In the genomic region with DNA sequence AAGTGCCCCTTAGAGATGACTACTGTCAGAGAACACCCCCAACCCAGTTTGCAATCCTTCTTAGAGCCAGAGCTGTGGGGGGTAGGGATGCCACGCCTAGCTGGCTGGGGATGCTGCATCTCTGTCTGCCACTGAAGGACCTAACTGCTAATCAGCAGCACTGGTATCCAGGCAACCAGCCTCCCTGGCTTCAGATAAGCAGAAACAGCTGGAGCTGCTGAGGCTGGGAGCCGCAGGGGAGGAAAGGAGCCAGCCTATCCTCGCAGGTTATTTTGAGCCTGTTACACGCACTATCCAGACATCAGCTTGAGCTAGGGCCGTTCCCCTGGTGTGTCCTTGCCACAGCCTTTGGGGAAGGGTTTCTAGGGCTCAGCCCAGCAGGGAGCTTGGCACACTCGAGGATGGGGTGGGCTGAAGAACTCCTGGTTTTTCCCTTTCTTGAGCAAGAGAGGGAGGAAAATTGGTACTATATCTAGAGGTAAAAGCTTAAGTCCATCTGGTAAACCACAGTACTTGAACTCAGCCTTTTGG, we compare ENCODE assay signal across 8 mouse cellular contexts.
A peak's percentile ranks its signal among the peaks of the same experiment; 100 is the strongest.
DNase-seq lines count a peak whose midpoint lies in the region; ATAC-seq and TF ChIP-seq lines count a peak whose summit lies in the region.

No protein-coding gene starts in this region.

- no peaks in the 10 kb centered on the region for H3K9me3 ChIP-seq in ES-E14 (ENCODE audit: control insufficient read depth, insufficient read depth, low read depth, low read length)
- no peaks in the 10 kb centered on the region for H3K9me3 ChIP-seq in heart, embryonic 13.5 days
- no peaks in the 10 kb centered on the region for H3K9me3 ChIP-seq in neural tube, embryonic 11.5 days (ENCODE audit: control insufficient read depth, low read length)

- no peak overlapping the region for H3K4me3 ChIP-seq in ES-E14 (ENCODE audit: insufficient read depth in 1 of 2, low read depth in 1 of 2, low read length in 2 of 2, poor library complexity in 1 of 2, severe bottlenecking in 1 of 2)
- H3K4me3 ChIP-seq in heart, embryonic 13.5 days, result no peak overlapping the region
- no peak overlapping the region for H3K4me3 ChIP-seq in neural tube, embryonic 11.5 days (ENCODE audit: low read depth, low read length)

- H3K36me3 ChIP-seq in ES-E14 (ENCODE audit: control insufficient read depth, insufficient read depth, low read length, poor library complexity, severe bottlenecking), result no peaks in the 10 kb centered on the region
- no peaks in the 10 kb centered on the region for H3K36me3 ChIP-seq in heart, embryonic 13.5 days
- H3K36me3 ChIP-seq in neural tube, embryonic 11.5 days (ENCODE audit: control insufficient read depth, insufficient read depth, low read length), result no peaks in the 10 kb centered on the region

- H3K27me3 ChIP-seq in heart, embryonic 13.5 days (replicated peaks), result no peaks in the 10 kb centered on the region
- no peaks in the 10 kb centered on the region for H3K27me3 ChIP-seq in neural tube, embryonic 11.5 days (ENCODE audit: control insufficient read depth, insufficient read depth, low read length)

- peak overlapping the region; percentile 24 for H3K4me2 ChIP-seq in heart, embryonic 13.5 days
- no peak overlapping the region for H3K4me2 ChIP-seq in neural tube, embryonic 11.5 days (ENCODE audit: low read depth)

- DNase-seq in cerebellum, adult 11-12 months, result peak; percentile 69
- DNase-seq in cerebellum, adult 9-10 months, result no peak
- DNase-seq in ES-E14 (ENCODE audit: low read depth, low spot score), result no peak
- DNase-seq in left cerebral cortex, postnatal 36 days (ENCODE audit: low spot score in 2 of 2), result peak; percentile 70 to 73
- peak; percentile 77 for DNase-seq in neural tube, embryonic 11.5 days (ENCODE audit: low spot score)

- whole genome bisulfite sequencing in heart, embryonic 13.5 days, result under 1% methylated on average over 6 of the region's 6 CpGs
- WGBS in neural tube, embryonic 11.5 days, result 5% methylated on average over 6 of the region's 6 CpGs

- H3K9ac ChIP-seq in ES-E14 (ENCODE audit: insufficient read depth, low read depth, low read length, poor library complexity, severe bottlenecking), result no peak overlapping the region
- H3K9ac ChIP-seq in heart, embryonic 13.5 days, result peak overlapping the region; percentile 64
- H3K9ac ChIP-seq in neural tube, embryonic 11.5 days (ENCODE audit: low read length), result 0 out of 2 replicates have a peak overlapping the region, but pooled peaks have one; percentile 19

- ATAC-seq in erythroid progenitor cell, adult 5-6 weeks (replicated peaks; ENCODE audit: low FRiP score, poor library complexity, severe bottlenecking), result peak; percentile 97
- peak; percentile 12; the same call in 1 of the 2 replicates for ATAC-seq in heart, embryonic 13.5 days (ENCODE audit: extremely low read depth, insufficient number of reproducible peaks, low FRiP score, low TSS enrichment)
- peak; percentile 75 for ATAC-seq in neural tube, embryonic 11.5 days (ENCODE audit: insufficient read depth, low FRiP score, low TSS enrichment)
- ATAC-seq in activated CD4-positive, CD25-positive, alpha-beta regulatory T cell, adult 4 months, result no peak

- peak overlapping the region; percentile 77 for H3K27ac ChIP-seq in ES-E14 (ENCODE audit: insufficient read depth, low read depth, low read length, poor library complexity, severe bottlenecking)
- peak overlapping the region; percentile 97 for H3K27ac ChIP-seq in heart, embryonic 13.5 days (replicated peaks)
- H3K27ac ChIP-seq in neural tube, embryonic 11.5 days (ENCODE audit: low read depth, low read length), result peak overlapping the region; percentile 80

- in situ Hi-C loops in ES-E14 (cut with MboI; ENCODE audit: low sequenced_read_pairs in 2 of 2, unreplicated experiment in 2 of 2), result no loop called here

- intact Hi-C loops in left cerebral cortex, postnatal 36 days (cut with DNase I), result no loop called here

- peaks cover 6 to 34% of the 10 kb centered on the region in 2 experiments; a peak in 3 of 4 replicates for H3K4me1 ChIP-seq in ES-E14 (ENCODE audit: control insufficient read depth in 2 of 2, insufficient read depth in 2 of 2, low read length in 2 of 2, poor library complexity in 1 of 2)
- peaks cover 67% of the 10 kb centered on the region for H3K4me1 ChIP-seq in heart, embryonic 13.5 days
- peaks cover 33% of the 10 kb centered on the region for H3K4me1 ChIP-seq in neural tube, embryonic 11.5 days (ENCODE audit: control insufficient read depth, insufficient read depth, low read length)

TF ChIP-seq in ES-E14, 5 proteins besides CTCF, POLR2A, EP300 and RAD21:
- TF ChIP-seq MAFK (IDR thresholded peaks at IDR 0.05; ENCODE audit: insufficient read depth, low read depth, low read length), result no peak
- no peak for TF ChIP-seq ZC3H11A (IDR thresholded peaks at IDR 0.05; ENCODE audit: borderline replicate concordance, low read depth, low read length)
- no peak for TF ChIP-seq HCFC1 (IDR thresholded peaks at IDR 0.05; ENCODE audit: borderline replicate concordance, insufficient read depth, low read length)
- no peak for TF ChIP-seq ZNF384 (IDR thresholded peaks at IDR 0.05; ENCODE audit: low read depth, low read length)
- no peak for TF ChIP-seq CHD2 (IDR thresholded peaks at IDR 0.05; ENCODE audit: low read depth, low read length)

Comparison
In these comparisons a context has a peak if more than half of its experiments do, and no peak if none do; other contexts are left out.
1. DNase-seq: peak in cerebellum, adult 11-12 months (single experiment), left cerebral cortex, postnatal 36 days (2 of 2) and neural tube, embryonic 11.5 days (single experiment); none in cerebellum, adult 9-10 months (single experiment) and ES-E14 (single experiment).
2. Peak in every context shown above with its lines, with median percentiles within 50 percentile points of each other: H3K27ac ChIP-seq.